Mouse (Mus musculus) embryonic facial prominence, embryonic 10.5 days (tissue): ENCODE measurements at regions not wholly inside any gene's neighbourhood (a gene's known extent, or its start where the extent isn't known, plus 50 kb on each side); places are given as distances from the start of the nearest gene placed in this dataset.

Experiments used
- DNase-seq: peaks from one replicate; pipeline ENCODE4 v3.0.0-alpha.2; 2017; ENCODE audit warnings: low spot score
- H3K27ac ChIP-seq: fragments of 300-500 bp; sonication (generic); replicated peaks from 2 replicates; pipeline ENCODE4 v1.5.1; 2016; ENCODE audit warnings: mild to moderate bottlenecking
- H3K27me3 ChIP-seq: fragments of 300-500 bp; sonication (generic); replicated peaks from 2 replicates; pipeline ENCODE4 v1.6.1; 2016; ENCODE audit warnings: low read depth, mild to moderate bottlenecking; ENCODE audit not compliant: poor library complexity, severe bottlenecking
- H3K36me3 ChIP-seq: fragments of 300-500 bp; sonication (generic); replicated peaks from 2 replicates; pipeline ENCODE4 v1.6.1; 2016; ENCODE audit warnings: mild to moderate bottlenecking, moderate library complexity
- H3K4me1 ChIP-seq: fragments of 300-500 bp; sonication (generic); 2 replicates; pipeline ENCODE4 v1.6.1; 2016
- H3K4me3 ChIP-seq: fragments of 300-500 bp; sonication (generic); 2 replicates; pipeline ENCODE4 v1.5.1; 2016; ENCODE audit warnings: mild to moderate bottlenecking, moderate library complexity
- H3K9me3 ChIP-seq: fragments of 300-500 bp; sonication (generic); 2 replicates; pipeline ENCODE4 v1.6.1; 2016; ENCODE audit warnings: mild to moderate bottlenecking
- WGBS: fragments of 180-500 bp; shearing (Covaris S2); methylation state at CpG from one replicate; pipeline ENCODE4 v1.1.7; 2016; 5-methylcytosine and 5-hydroxymethylcytosine counted together

GRCm38 (mm10) chr12:118508972-118509917 lies 208.0 kb upstream of the Sp4 start:
- no peak overlapping the region for H3K4me3 ChIP-seq
- peaks cover 14% of the 10 kb centered on the region for H3K4me1 ChIP-seq
- no peaks in the 10 kb centered on the region for H3K9me3 ChIP-seq
- DNase-seq: no peak
- H3K36me3 ChIP-seq: no peaks in the 10 kb centered on the region
- H3K27ac ChIP-seq: no peak overlapping the region
- peaks cover 16% of the 10 kb centered on the region for H3K27me3 ChIP-seq
- whole genome bisulfite sequencing: 74% methylated on average over 8 of the region's 8 CpGs

GRCm38 (mm10) chr12:118500392-118500791 lies 199.2 kb upstream of the Sp4 start:
- Histone ChIP-seq H3K27me3 (no peaks in the 10 kb centered on the region), H3K36me3 (no peaks in the 10 kb centered on the region), H3K27ac (no peak overlapping the region), H3K4me3 (no peak overlapping the region), H3K4me1 (peaks cover 5% of the 10 kb centered on the region; the same call in 1 of the 2 replicates), H3K9me3 (no peaks in the 10 kb centered on the region)
- 58% methylated on average over 5 of the region's 5 CpGs for WGBS
- no peak for DNase-seq

GRCm38 (mm10) chr12:118488038-118488437 lies 186.8 kb upstream of the Sp4 start:
- no peaks in the 10 kb centered on the region for H3K27me3 ChIP-seq
- no peak for DNase-seq
- no peak overlapping the region for H3K27ac ChIP-seq
- no peak overlapping the region for H3K4me3 ChIP-seq
- H3K36me3 ChIP-seq: no peaks in the 10 kb centered on the region
- H3K9me3 ChIP-seq: no peaks in the 10 kb centered on the region
- WGBS: 83% methylated on average over 5 of the region's 5 CpGs
- no peaks in the 10 kb centered on the region for H3K4me1 ChIP-seq

GRCm38 (mm10) chr12:118486434-118486833 lies 185.2 kb upstream of the Sp4 start:
- H3K9me3 ChIP-seq: no peaks in the 10 kb centered on the region
- no peak for DNase-seq
- 90% methylated on average over 6 of the region's 6 CpGs for WGBS
- H3K27ac ChIP-seq: no peak overlapping the region
- H3K27me3 ChIP-seq: no peaks in the 10 kb centered on the region
- H3K4me1 ChIP-seq: no peaks in the 10 kb centered on the region
- no peaks in the 10 kb centered on the region for H3K36me3 ChIP-seq
- H3K4me3 ChIP-seq: no peak overlapping the region

- Histone ChIP-seq H3K9me3 (no peaks in the 10 kb centered on the region), H3K27ac (no peak overlapping the region), H3K36me3 (no peaks in the 10 kb centered on the region), H3K4me3 (no peak overlapping the region), H3K27me3 (no peaks in the 10 kb centered on the region), H3K4me1 (no peaks in the 10 kb centered on the region)
- DNase-seq: no peak
- 62% methylated on average over 2 of the region's 2 CpGs for WGBS
Observed at GRCm38 (mm10) chr12:118481347-118481746, 180.1 kb upstream of the Sp4 start.

GRCm38 (mm10) chr12:118474732-118475131 lies 173.5 kb upstream of the Sp4 start:
- Histone ChIP-seq H3K27me3 (no peaks in the 10 kb centered on the region), H3K36me3 (no peaks in the 10 kb centered on the region), H3K4me3 (no peak overlapping the region), H3K4me1 (no peaks in the 10 kb centered on the region), H3K9me3 (no peaks in the 10 kb centered on the region), H3K27ac (no peak overlapping the region)
- DNase-seq: no peak
- WGBS: 90% methylated on average over 3 of the region's 3 CpGs

- WGBS: 85% methylated on average over 3 of the region's 3 CpGs
- Histone ChIP-seq H3K27ac (no peak overlapping the region), H3K4me3 (no peak overlapping the region)
Observed at GRCm38 (mm10) chr12:118466837-118467236, 165.6 kb upstream of the Sp4 start.

GRCm38 (mm10) chr12:118457493-118458408 lies 156.5 kb upstream of the Sp4 start:
- Histone ChIP-seq H3K27me3 (peaks cover 62% of the 10 kb centered on the region), H3K4me3 (peak overlapping the region; percentile 42), H3K36me3 (no peaks in the 10 kb centered on the region), H3K9me3 (no peaks in the 10 kb centered on the region), H3K4me1 (peaks cover 11% of the 10 kb centered on the region; the same call in 1 of the 2 replicates), H3K27ac (no peak overlapping the region)
- DNase-seq: peak; percentile 88
- 12% methylated on average over 36 of the region's 36 CpGs for WGBS

More at GRCm38 (mm10) chr12:118466837-118467236, 165.6 kb upstream of the Sp4 start:
- Histone ChIP-seq H3K4me1 (no peaks in the 10 kb centered on the region), H3K9me3 (no peaks in the 10 kb centered on the region), H3K36me3 (no peaks in the 10 kb centered on the region), H3K27me3 (peaks cover 15% of the 10 kb centered on the region; the same call in 1 of the 2 replicates)
- DNase-seq: no peak

GRCm38 (mm10) chr12:118455609-118456008 lies 154.4 kb upstream of the Sp4 start:
- WGBS: 49% methylated on average over 1 of the region's 1 CpGs
- Histone ChIP-seq H3K4me1 (0 out of 2 replicates have a peak, but pooled peaks cover under 1% of the 10 kb centered on the region), H3K9me3 (no peaks in the 10 kb centered on the region), H3K36me3 (no peaks in the 10 kb centered on the region), H3K27ac (no peak overlapping the region), H3K27me3 (peaks cover 43% of the 10 kb centered on the region), H3K4me3 (no peak overlapping the region)
- no peak for DNase-seq

- no peaks in the 10 kb centered on the region for H3K4me1 ChIP-seq
- H3K27me3 ChIP-seq: no peaks in the 10 kb centered on the region
- no peak overlapping the region for H3K27ac ChIP-seq
- H3K9me3 ChIP-seq: no peaks in the 10 kb centered on the region
- 86% methylated on average over 3 of the region's 3 CpGs for WGBS
- no peak for DNase-seq
- H3K4me3 ChIP-seq: no peak overlapping the region
- no peaks in the 10 kb centered on the region for H3K36me3 ChIP-seq
Observed at GRCm38 (mm10) chr12:118439626-118440025, 138.4 kb upstream of the Sp4 start.

GRCm38 (mm10) chr12:118438882-118439281 lies 137.6 kb upstream of the Sp4 start:
- Histone ChIP-seq H3K4me3 (no peak overlapping the region), H3K4me1 (no peaks in the 10 kb centered on the region), H3K36me3 (no peaks in the 10 kb centered on the region), H3K27me3 (no peaks in the 10 kb centered on the region), H3K27ac (no peak overlapping the region), H3K9me3 (no peaks in the 10 kb centered on the region)
- no peak for DNase-seq
- 87% methylated on average over 5 of the region's 5 CpGs for WGBS

GRCm38 (mm10) chr12:118432703-118433102 lies 131.5 kb upstream of the Sp4 start:
- H3K4me1 ChIP-seq: no peaks in the 10 kb centered on the region
- no peaks in the 10 kb centered on the region for H3K9me3 ChIP-seq
- no peaks in the 10 kb centered on the region for H3K27me3 ChIP-seq
- no peaks in the 10 kb centered on the region for H3K36me3 ChIP-seq
- H3K4me3 ChIP-seq: no peak overlapping the region
- DNase-seq: no peak
- WGBS: 78% methylated on average over 4 of the region's 4 CpGs
- no peak overlapping the region for H3K27ac ChIP-seq
